Mouse (Mus musculus): ENCODE measurements at regions not wholly inside any gene's neighbourhood (a gene's known extent, or its start where the extent isn't known, plus 50 kb on each side); places are given as distances from the start of the nearest gene placed in this dataset.

DNA sequence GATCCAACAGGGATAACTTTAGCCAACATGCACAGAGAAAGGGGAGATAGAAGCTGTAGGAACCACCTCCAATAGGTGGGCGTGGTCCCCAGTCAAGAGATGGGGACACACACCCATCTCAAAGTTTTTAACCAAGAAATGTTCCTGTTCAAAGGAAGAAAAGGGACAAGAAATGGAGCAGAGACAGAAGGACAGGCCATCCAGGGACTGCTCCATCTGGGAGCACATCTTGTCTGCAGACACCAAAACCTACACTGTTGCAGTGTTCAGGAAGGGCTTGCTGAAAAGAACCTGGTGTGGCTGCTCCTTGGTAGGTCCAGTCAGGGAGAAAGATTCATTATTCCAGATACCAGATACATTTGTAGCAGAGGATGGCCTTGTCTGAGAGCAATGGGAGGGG lies 676.5 kb upstream of the Foxg1 start:
- DNase-seq, result no peak

GRCm38 (mm10) chr12:48713646-48714045 lies 668.8 kb upstream of the Foxg1 start:
- no peak for DNase-seq

GRCm38 (mm10) chr12:48729851-48730250 lies 652.6 kb upstream of the Foxg1 start:
- no peak for DNase-seq

GRCm38 (mm10) chr12:48758805-48759396 lies 623.6 kb upstream of the Foxg1 start:
- no peak for DNase-seq

All from thymus, postnatal 36 days (tissue).